Mouse (Mus musculus) C2C12 (cell line): ENCODE data around the gene Tff2.

ENCODE experiments used
- CTCF ChIP-seq: IDR thresholded peaks from one replicate; pipeline ENCODE4 v1.5.1; 2011; ENCODE audit not compliant: control insufficient read depth, insufficient read depth, insufficient read length
- FOSL1 ChIP-seq: IDR thresholded peaks from one replicate; pipeline ENCODE4 v1.8.0; 2011; ENCODE audit warnings: mild to moderate bottlenecking, low read length; ENCODE audit not compliant: poor library complexity, insufficient read depth, severe bottlenecking
- MAX ChIP-seq: IDR thresholded peaks from one replicate; pipeline ENCODE4 v1.6.1; 2011; ENCODE audit warnings: mild to moderate bottlenecking, control low read depth
- USF1 ChIP-seq: IDR thresholded peaks from one replicate; pipeline ENCODE4 v1.6.1; 2011; ENCODE audit warnings: low read depth, mild to moderate bottlenecking, control low read depth, moderate library complexity

DNA sequence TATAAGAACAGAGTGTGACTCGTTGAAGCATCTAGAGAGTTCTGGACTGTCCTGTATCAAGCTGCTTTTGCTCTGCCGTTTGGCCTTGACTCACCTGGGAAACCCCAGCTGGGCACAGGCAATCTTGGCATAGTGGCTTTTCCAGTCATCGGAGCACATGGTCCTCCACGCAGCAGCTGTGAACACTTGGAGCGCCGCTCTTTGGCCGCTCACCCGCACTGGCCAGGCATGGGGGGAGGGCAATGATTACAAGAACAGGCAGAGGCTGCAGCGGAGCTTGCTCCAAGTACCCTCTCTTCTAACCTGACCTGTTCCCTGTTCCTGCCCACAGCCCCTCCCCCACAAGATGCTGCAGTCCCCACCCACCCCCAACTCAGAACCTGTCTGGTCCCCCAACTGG lies 49.3 kb upstream of the Tff2 start:
- no peak for TF ChIP-seq CTCF
- no peak for TF ChIP-seq MAX
- TF ChIP-seq USF1, result no peak
- TF ChIP-seq FOSL1, result no peak
